Mouse (Mus musculus) left cerebral cortex, adult 2 months (tissue): ENCODE results near the gene Calml3. TPM values are rescaled to one million over a fixed set of nuclear protein-coding genes. Genes with fewer than 3 reads are reported as not detected.

Experiments
- DNase-seq, 2 experiments: peaks; one replicate each; pipeline ENCODE4 v3.0.0; 2021 to 2022; ENCODE audit warnings: low spot score in 2 of 2, mixed read lengths in 1 of 2; ENCODE audit errors: extremely low spot score in 1 of 2
- H3K27ac ChIP-seq: fragments of 200-600 bp; 2 replicates; pipeline ENCODE4 v1.8.1; 2022
- H3K4me3 ChIP-seq: fragments of 200-600 bp; 2 replicates; pipeline ENCODE4 v1.8.1; 2022
- CTCF ChIP-seq: fragments of 200-600 bp; IDR thresholded peaks from 2 replicates; pipeline ENCODE4 v1.8.1; 2022; ENCODE audit warnings: antibody characterized with exemption, mild to moderate bottlenecking, moderate library complexity
- intact Hi-C: fragments of 180-260 bp; cut with DNase I; formaldehyde crosslinking; loops from one replicate; pipeline ENCODE4 v1.15.1; 2025
- total RNA-seq, 2 experiments: library from RNA; stranded (reverse); gene quantifications; 2 replicates each; pipeline ENCODE4 v1.2.3; 2021

Calml3 gene
- total RNA-seq, 2 experiments from 2014 or later: not detected

- intact Hi-C loops: loop anchor here (5.0 kb wide), 2 partner anchors 81 to 89 kb away; no protein-coding TSS in a partner anchor
- no peak for DNase-seq
- TF ChIP-seq CTCF: no peak
- H3K4me3 ChIP-seq: no peak overlapping the region
- no peak overlapping the region for H3K27ac ChIP-seq
Measured at GRCm38 (mm10) chr13:3778591-3779364, 25.3 kb downstream of the Calml3 start.

- no peak for DNase-seq
- Histone ChIP-seq H3K27ac (no peak overlapping the region), H3K4me3 (no peak overlapping the region)
- intact Hi-C loops: loop anchor here (5.0 kb wide), 2 partner anchors 80 to 90 kb away; no protein-coding TSS in a partner anchor
- TF ChIP-seq CTCF: no peak
Measured at GRCm38 (mm10) chr13:3777216-3777912, 26.8 kb downstream of the Calml3 start.

- intact Hi-C loops: loop anchor here (5.0 kb wide), 2 partner anchors 79 to 91 kb away; no protein-coding TSS in a partner anchor
- TF ChIP-seq CTCF: no peak
- peak; percentile 54 to 67 for DNase-seq
- Histone ChIP-seq H3K27ac (peak overlapping the region; percentile 83; the same call in 1 of the 2 replicates), H3K4me3 (no peak overlapping the region)
Measured at GRCm38 (mm10) chr13:3776446-3776845, 27.7 kb downstream of the Calml3 start.

GRCm38 (mm10) chr13:3774991-3775390, 29.1 kb downstream of the Calml3 start:
- intact Hi-C loops: loop anchor here (2.0 to 5.0 kb wide), 4 partner anchors 78 to 118 kb away; no protein-coding TSS in a partner anchor

GRCm38 (mm10) chr13:3774280-3774679, 29.8 kb downstream of the Calml3 start:
- intact Hi-C loops: loop anchor here (2.0 to 5.0 kb wide), 2 partner anchors 87 to 119 kb away; no protein-coding TSS in a partner anchor
- Histone ChIP-seq H3K27ac (peak overlapping the region; percentile 65; the same call in 1 of the 2 replicates), H3K4me3 (no peak overlapping the region)
- peak; percentile 15 to 42 for DNase-seq
- no peak for TF ChIP-seq CTCF

More at GRCm38 (mm10) chr13:3774991-3775390, 29.1 kb downstream of the Calml3 start:
- Histone ChIP-seq H3K27ac (peak overlapping the region; percentile 65), H3K4me3 (no peak overlapping the region)
- no peak for TF ChIP-seq CTCF
- no peak for DNase-seq

GRCm38 (mm10) chr13:3773149-3773688, 30.9 kb downstream of the Calml3 start:
- no peak overlapping the region; the same call in 1 of the 2 replicates for H3K27ac ChIP-seq
- H3K4me3 ChIP-seq: no peak overlapping the region
- intact Hi-C loops: loop anchor here (5.0 kb wide), 1 partner anchor 86 kb away; no protein-coding TSS in a partner anchor
- no peak for TF ChIP-seq CTCF
- no peak for DNase-seq

- TF ChIP-seq CTCF: no peak
- intact Hi-C loops: loop anchor here (5.0 kb wide), 1 partner anchor 84 kb away; no protein-coding TSS in a partner anchor
- no peak overlapping the region for H3K27ac ChIP-seq
Measured at GRCm38 (mm10) chr13:3771221-3771620, 32.9 kb downstream of the Calml3 start.

GRCm38 (mm10) chr13:3770170-3771024, 33.7 kb downstream of the Calml3 start:
- intact Hi-C loops: loop anchor here (5.0 kb wide), 1 partner anchor 83 kb away; no protein-coding TSS in a partner anchor
- Histone ChIP-seq H3K27ac (peak overlapping the region; percentile 1; the same call in 1 of the 2 replicates), H3K4me3 (no peak overlapping the region)
- DNase-seq: peak in 1 of 2 experiments; percentile 21
- TF ChIP-seq CTCF: no peak

More at GRCm38 (mm10) chr13:3771221-3771620, 32.9 kb downstream of the Calml3 start:
- no peak overlapping the region for H3K4me3 ChIP-seq
- DNase-seq: no peak

GRCm38 (mm10) chr13:3769531-3769930, 34.6 kb downstream of the Calml3 start:
- Histone ChIP-seq H3K4me3 (no peak overlapping the region), H3K27ac (peak overlapping the region; percentile 44)
- intact Hi-C loops: no loop called here
- no peak for TF ChIP-seq CTCF
- DNase-seq: no peak

- no peak for TF ChIP-seq CTCF
Measured at GRCm38 (mm10) chr13:3768621-3769020, 35.5 kb downstream of the Calml3 start.

More at GRCm38 (mm10) chr13:3768621-3769020, 35.5 kb downstream of the Calml3 start:
- no peak for DNase-seq
- Histone ChIP-seq H3K27ac (peak overlapping the region; percentile 19; the same call in 1 of the 2 replicates), H3K4me3 (no peak overlapping the region)
- intact Hi-C loops: no loop called here
